Mouse (Mus musculus) forebrain, embryonic 14.5 days (tissue): ENCODE data around the gene Faim2. TPM values are rescaled to one million over a fixed set of nuclear protein-coding genes. Genes with fewer than 3 reads are reported as not detected.

Experiments
- ATAC-seq: fragments of 200-750 bp; cut with Nextera tagmentation; 2 replicates; pipeline ENCODE4 v1.8.0; 2017; ENCODE audit warnings: mild to moderate bottlenecking, moderate library complexity
- DNase-seq: peaks from one replicate; pipeline ENCODE4 v3.0.0-alpha.2; 2015; ENCODE audit warnings: low spot score
- H3K27ac ChIP-seq: fragments of 300-500 bp; sonication (generic); 2 replicates; pipeline ENCODE4 v1.5.1; 2014; ENCODE audit warnings: low read depth, mild to moderate bottlenecking, control low read depth, low read length, moderate library complexity
- H3K27me3 ChIP-seq: fragments of 300-500 bp; sonication (generic); replicated peaks from 2 replicates; pipeline ENCODE4 v1.6.1; 2014; ENCODE audit warnings: low read length, control low read depth, mixed read lengths; ENCODE audit not compliant: control insufficient read depth, insufficient read depth
- H3K36me3 ChIP-seq: fragments of 300-500 bp; sonication (generic); 2 replicates; pipeline ENCODE4 v1.6.1; 2014; ENCODE audit warnings: low read length, control low read depth; ENCODE audit not compliant: control insufficient read depth, insufficient read depth
- H3K4me1 ChIP-seq: fragments of 300-500 bp; sonication (generic); 2 replicates; pipeline ENCODE4 v1.6.1; 2014; ENCODE audit warnings: antibody characterized with exemption, low read length, control low read depth; ENCODE audit not compliant: control insufficient read depth, insufficient read depth
- H3K4me2 ChIP-seq: fragments of 300-500 bp; sonication (generic); 2 replicates; pipeline ENCODE4 v1.6.1; 2014; ENCODE audit warnings: mild to moderate bottlenecking, control low read depth, low read length
- H3K4me3 ChIP-seq: fragments of 300-500 bp; sonication (generic); 2 replicates; pipeline ENCODE4 v1.5.1; 2014; ENCODE audit warnings: low read depth, low read length, control low read depth
- H3K9ac ChIP-seq: fragments of 300-500 bp; sonication (generic); 2 replicates; pipeline ENCODE4 v1.6.1; 2014; ENCODE audit warnings: mild to moderate bottlenecking, low read length, control low read depth, moderate library complexity
- H3K9me3 ChIP-seq: fragments of 300-500 bp; sonication (generic); replicated peaks from 2 replicates; pipeline ENCODE4 v1.6.1; 2016; ENCODE audit warnings: low read length, control low read depth, mixed read lengths; ENCODE audit not compliant: control insufficient read depth
- WGBS: fragments of 180-500 bp; shearing (Covaris S2); extraction: QIAGEN DNeasy Blood & Tissue Kit; methylation state at CpG from one replicate; pipeline ENCODE4 v1.1.7; 2014; 5-methylcytosine and 5-hydroxymethylcytosine counted together
- polyA plus RNA-seq: library from polyadenylated mRNA; unstranded; fragments of >200 nt; fragmentation: Nextera tagmentation; extraction: Ambion mirVana; gene quantifications from 2 replicates; pipeline ENCODE4 v1.2.1, GENCODE M21; 2014

Faim2 gene
- polyA plus RNA-seq, 1 experiment from 2014 or later: 11.6 TPM

- Histone ChIP-seq H3K27ac (peak overlapping the region; percentile 65; the same call in 1 of the 2 replicates), H3K4me1 (peaks cover 15% of the 10 kb centered on the region), H3K36me3 (no peaks in the 10 kb centered on the region), H3K4me2 (no peak overlapping the region), H3K27me3 (no peaks in the 10 kb centered on the region), H3K9ac (no peak overlapping the region), H3K4me3 (no peak overlapping the region), H3K9me3 (no peaks in the 10 kb centered on the region)
- ATAC-seq (peak; percentile 50), DNase-seq (peak; percentile 68)
- WGBS: 59% methylated on average over 20 of the region's 20 CpGs
These were observed 26.4 kb downstream of the Faim2 start for GRCm38 (mm10) chr15:99501292-99502260.

GRCm38 (mm10) chr15:99500320-99500719, 27.6 kb downstream of the Faim2 start:
- Histone ChIP-seq H3K4me2 (no peak overlapping the region), H3K4me3 (no peak overlapping the region), H3K4me1 (peaks cover 15% of the 10 kb centered on the region), H3K27ac (no peak overlapping the region), H3K9ac (no peak overlapping the region), H3K27me3 (no peaks in the 10 kb centered on the region), H3K36me3 (no peaks in the 10 kb centered on the region), H3K9me3 (no peaks in the 10 kb centered on the region)
- DNase-seq (no peak), ATAC-seq (no peak)
- 63% methylated on average over 5 of the region's 5 CpGs for WGBS

GRCm38 (mm10) chr15:99499726-99500125, 28.2 kb downstream of the Faim2 start:
- DNase-seq: no peak
- WGBS: 61% methylated on average over 6 of the region's 6 CpGs
- no peak overlapping the region for H3K9ac ChIP-seq
- H3K36me3 ChIP-seq: no peaks in the 10 kb centered on the region
- no peak for ATAC-seq
- no peaks in the 10 kb centered on the region for H3K27me3 ChIP-seq
- H3K4me1 ChIP-seq: peaks cover 15% of the 10 kb centered on the region
- H3K4me2 ChIP-seq: no peak overlapping the region
- H3K4me3 ChIP-seq: no peak overlapping the region
- H3K9me3 ChIP-seq: no peaks in the 10 kb centered on the region
- H3K27ac ChIP-seq: no peak overlapping the region

GRCm38 (mm10) chr15:99498781-99499180, 29.2 kb downstream of the Faim2 start:
- 82% methylated on average over 4 of the region's 4 CpGs for WGBS
- H3K4me3 ChIP-seq: no peak overlapping the region
- no peaks in the 10 kb centered on the region for H3K9me3 ChIP-seq
- no peak for ATAC-seq
- H3K4me1 ChIP-seq: peaks cover 15% of the 10 kb centered on the region
- DNase-seq: no peak
- no peaks in the 10 kb centered on the region for H3K36me3 ChIP-seq
- no peak overlapping the region for H3K27ac ChIP-seq
- no peak overlapping the region for H3K9ac ChIP-seq
- H3K27me3 ChIP-seq: no peaks in the 10 kb centered on the region
- H3K4me2 ChIP-seq: no peak overlapping the region

- no peak overlapping the region for H3K4me2 ChIP-seq
- no peak overlapping the region for H3K27ac ChIP-seq
- H3K9me3 ChIP-seq: no peaks in the 10 kb centered on the region
- peaks cover 15% of the 10 kb centered on the region for H3K4me1 ChIP-seq
- no peak overlapping the region for H3K9ac ChIP-seq
- 89% methylated on average over 4 of the region's 4 CpGs for WGBS
- H3K4me3 ChIP-seq: no peak overlapping the region
- no peaks in the 10 kb centered on the region for H3K36me3 ChIP-seq
- no peak for DNase-seq
- H3K27me3 ChIP-seq: no peaks in the 10 kb centered on the region
- ATAC-seq: no peak
These were observed 29.6 kb downstream of the Faim2 start for GRCm38 (mm10) chr15:99498356-99498755.

- peak overlapping the region; percentile 29; the same call in 1 of the 2 replicates for H3K9ac ChIP-seq
- WGBS: 40% methylated on average over 12 of the region's 12 CpGs
These were observed 30.3 kb downstream of the Faim2 start for GRCm38 (mm10) chr15:99497527-99498242.

GRCm38 (mm10) chr15:99497061-99497460, 30.9 kb downstream of the Faim2 start:
- H3K27me3 ChIP-seq: no peaks in the 10 kb centered on the region
- no peak overlapping the region for H3K27ac ChIP-seq
- no peak overlapping the region for H3K4me3 ChIP-seq
- peak overlapping the region; percentile 29; the same call in 1 of the 2 replicates for H3K9ac ChIP-seq
- ATAC-seq (peak; percentile 62), DNase-seq (peak; percentile 90)
- H3K9me3 ChIP-seq: no peaks in the 10 kb centered on the region
- 13% methylated on average over 4 of the region's 4 CpGs for WGBS
- H3K4me1 ChIP-seq: peaks cover 9% of the 10 kb centered on the region
- no peaks in the 10 kb centered on the region for H3K36me3 ChIP-seq
- H3K4me2 ChIP-seq: no peak overlapping the region

More at GRCm38 (mm10) chr15:99497527-99498242, 30.3 kb downstream of the Faim2 start:
- no peaks in the 10 kb centered on the region for H3K27me3 ChIP-seq
- H3K36me3 ChIP-seq: no peaks in the 10 kb centered on the region
- H3K4me2 ChIP-seq: no peak overlapping the region
- H3K4me3 ChIP-seq: no peak overlapping the region
- H3K4me1 ChIP-seq: peaks cover 14% of the 10 kb centered on the region
- peak; percentile 45 for DNase-seq
- H3K27ac ChIP-seq: no peak overlapping the region
- ATAC-seq: peak; percentile 18; the same call in 1 of the 2 replicates
- no peaks in the 10 kb centered on the region for H3K9me3 ChIP-seq

- no peaks in the 10 kb centered on the region for H3K36me3 ChIP-seq
- H3K4me1 ChIP-seq: no peaks in the 10 kb centered on the region
- H3K4me2 ChIP-seq: no peak overlapping the region
- H3K4me3 ChIP-seq: no peak overlapping the region
- DNase-seq: no peak
- H3K9ac ChIP-seq: no peak overlapping the region
- H3K9me3 ChIP-seq: no peaks in the 10 kb centered on the region
- 76% methylated on average over 6 of the region's 6 CpGs for WGBS
- no peaks in the 10 kb centered on the region for H3K27me3 ChIP-seq
- ATAC-seq: no peak
- no peak overlapping the region for H3K27ac ChIP-seq
These were observed 43.2 kb downstream of the Faim2 start for GRCm38 (mm10) chr15:99484745-99485144.
